Mouse (Mus musculus) MEL-GATA-1-ER (cell line): ENCODE results near the gene Scgb1b12.
"Not testable (repeated sequence)": the region's sequence is repeated elsewhere in the genome, so short reads cannot be mapped to it uniquely, and the experiment has no call there.

Source experiments
- DNase-seq: peaks from one replicate; pipeline ENCODE4 v3.0.0-alpha.2; 2012; ENCODE audit warnings: low read depth; ENCODE audit errors: extremely low read depth

Scgb1b12 gene

GRCm38 (mm10) chr7:32333882-32334281, at the start of gene Scgb1b12:
Gene Scgb1b12 (plus strand): TSS chr7:32334182.
- not testable (repeated sequence) for DNase-seq

DNA sequence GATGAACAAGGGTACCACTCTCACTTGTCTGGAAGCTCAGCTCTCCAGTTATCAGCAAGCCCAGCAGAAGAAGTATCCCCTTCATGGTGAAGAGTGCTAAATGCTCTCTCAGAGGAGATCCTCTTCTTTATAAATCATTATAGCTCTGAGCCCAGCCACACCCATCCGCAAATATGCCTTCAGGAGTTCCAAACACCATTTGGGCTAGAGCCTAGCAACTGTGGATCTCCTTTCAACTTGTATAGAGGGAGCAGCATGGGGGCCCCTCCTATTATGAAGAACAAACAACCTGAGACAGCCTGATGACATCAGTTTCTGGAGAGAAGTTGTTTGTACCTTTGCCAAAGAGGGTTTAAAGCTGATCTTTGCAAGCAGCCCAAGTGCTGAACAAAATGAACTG, 6.8 kb upstream of the Scgb1b12 start, which contains the start of gene Scgb2b12:
Gene Scgb2b12 (minus strand): TSS at position 101 of the 400 bp plus-strand sequence.
- not testable (repeated sequence) for DNase-seq
